Mouse (Mus musculus) hindbrain, embryonic 16.5 days (tissue): ENCODE data around the gene Foxs1. TPM values are rescaled to one million over a fixed set of nuclear protein-coding genes. Genes with fewer than 3 reads are reported as not detected.

Experiments used
- ATAC-seq: fragments of 200-750 bp; cut with Nextera tagmentation; 2 replicates; pipeline ENCODE4 v1.8.0; 2017; ENCODE audit warnings: moderate TSS enrichment, moderate library complexity
- H3K27ac ChIP-seq: fragments of 300-500 bp; sonication (generic); 2 replicates; pipeline ENCODE4 v1.5.1; 2014; ENCODE audit warnings: low read depth, mild to moderate bottlenecking, control low read depth, low read length, moderate library complexity
- H3K27me3 ChIP-seq: fragments of 300-500 bp; sonication (generic); replicated peaks from 2 replicates; pipeline ENCODE4 v1.6.1; 2014; ENCODE audit warnings: low read length; ENCODE audit not compliant: control insufficient read depth, insufficient read depth
- H3K36me3 ChIP-seq: fragments of 300-500 bp; sonication (generic); 2 replicates; pipeline ENCODE4 v1.6.1; 2014; ENCODE audit warnings: mild to moderate bottlenecking, low read length, moderate library complexity, mixed read lengths; ENCODE audit not compliant: control insufficient read depth, insufficient read depth
- H3K4me1 ChIP-seq: fragments of 300-500 bp; sonication (generic); 2 replicates; pipeline ENCODE4 v1.6.1; 2014; ENCODE audit warnings: low read depth, low read length; ENCODE audit not compliant: control insufficient read depth, insufficient read depth
- H3K4me2 ChIP-seq: fragments of 300-500 bp; sonication (generic); 2 replicates; pipeline ENCODE4 v1.6.1; 2014; ENCODE audit warnings: mild to moderate bottlenecking, low read length, control low read depth, moderate library complexity
- H3K4me3 ChIP-seq: fragments of 300-500 bp; sonication (generic); 2 replicates; pipeline ENCODE4 v1.5.1; 2014; ENCODE audit warnings: mild to moderate bottlenecking, low read length, control low read depth, moderate library complexity
- H3K9ac ChIP-seq: fragments of 300-500 bp; sonication (generic); 2 replicates; pipeline ENCODE4 v1.6.1; 2014; ENCODE audit warnings: low read depth, mild to moderate bottlenecking, control low read depth, low read length, moderate library complexity
- H3K9me3 ChIP-seq: fragments of 300-500 bp; sonication (generic); 2 replicates; pipeline ENCODE4 v1.6.1; 2014; ENCODE audit warnings: mild to moderate bottlenecking, low read length, moderate library complexity; ENCODE audit not compliant: control insufficient read depth
- WGBS: fragments of 180-500 bp; shearing (Covaris S2); extraction: QIAGEN DNeasy Blood & Tissue Kit; methylation state at CpG from one replicate; pipeline ENCODE4 v1.1.7; 2014; 5-methylcytosine and 5-hydroxymethylcytosine counted together
- polyA plus RNA-seq: library from polyadenylated mRNA; unstranded; fragments of >200 nt; fragmentation: Nextera tagmentation; extraction: Ambion mirVana; gene quantifications from 2 replicates; pipeline ENCODE4 v1.2.1, GENCODE M21; 2015

The Foxs1 gene
- polyA plus RNA-seq, 1 experiment from 2014 or later, result 4.2 TPM

DNA sequence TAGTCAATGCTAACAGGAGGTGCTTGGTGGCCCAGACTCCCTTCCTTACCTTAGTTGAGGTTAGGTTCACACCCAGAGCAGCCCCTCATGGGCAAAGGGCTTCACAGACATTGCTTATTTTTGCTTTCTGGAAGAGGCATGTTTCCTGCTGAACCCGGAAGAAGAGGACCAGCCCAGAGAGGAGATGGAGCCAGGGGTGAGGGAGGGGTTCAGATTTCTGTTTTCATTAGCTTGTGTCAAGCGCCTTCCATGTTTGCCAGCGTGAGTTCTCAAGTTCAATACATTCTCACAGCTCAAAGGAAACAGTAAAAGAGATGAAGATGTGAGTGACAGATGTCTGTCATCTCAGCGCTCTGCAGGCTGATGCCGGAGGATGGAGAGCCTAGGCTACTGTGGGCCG, 23.2 kb downstream of the Foxs1 start:
- Histone ChIP-seq H3K27me3 (peaks cover 21% of the 10 kb centered on the region), H3K4me2 (no peak overlapping the region), H3K27ac (no peak overlapping the region), H3K4me3 (no peak overlapping the region), H3K9me3 (no peaks in the 10 kb centered on the region), H3K9ac (no peak overlapping the region), H3K36me3 (no peaks in the 10 kb centered on the region), H3K4me1 (peaks cover 12% of the 10 kb centered on the region)
- no peak for ATAC-seq
- WGBS, result 86% methylated on average over 6 of the region's 6 CpGs

DNA sequence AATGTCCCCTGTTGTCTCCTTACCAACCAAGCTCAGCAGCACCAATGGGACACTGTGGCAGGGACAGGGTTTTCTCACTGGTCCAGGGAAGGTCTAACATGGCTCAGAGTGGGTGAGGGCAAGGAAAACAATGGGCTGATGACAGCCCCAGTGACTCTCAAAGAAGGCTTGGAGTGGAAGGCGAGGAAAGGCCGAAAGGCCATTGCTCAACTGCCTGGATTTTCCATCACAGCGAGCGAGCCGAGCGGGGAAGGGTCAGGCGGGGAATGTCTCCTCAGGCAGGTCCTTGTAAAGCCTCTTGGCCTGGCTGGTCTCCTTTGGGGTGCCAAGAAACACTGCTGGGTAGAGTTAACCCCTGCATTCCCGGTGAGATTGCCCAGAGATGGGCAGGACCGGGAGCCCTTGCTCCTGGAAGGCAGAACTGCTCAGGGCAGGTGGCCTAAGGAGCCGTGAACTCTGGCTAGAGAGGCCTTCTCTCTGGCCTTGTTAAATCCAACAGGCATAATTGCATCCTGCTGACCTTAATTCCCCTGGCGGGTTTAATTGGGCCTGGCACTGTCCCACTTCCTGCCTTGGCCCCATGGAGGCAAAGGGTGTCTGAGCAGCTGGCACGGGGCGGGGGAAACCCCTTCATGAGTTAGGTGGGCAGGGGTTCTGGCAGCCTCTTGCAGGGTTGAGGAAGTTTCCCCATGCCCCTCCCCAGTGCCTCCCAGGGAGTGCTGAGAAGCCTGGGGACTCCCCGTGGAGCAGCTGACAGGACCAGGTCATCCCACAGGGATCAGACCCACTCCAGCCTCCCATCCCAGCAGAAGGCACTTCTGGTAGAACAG, 25.7 kb downstream of the Foxs1 start:
- 48% methylated on average over 14 of the region's 14 CpGs for WGBS
- Histone ChIP-seq H3K9ac (no peak overlapping the region), H3K4me1 (peaks cover 5% of the 10 kb centered on the region; the same call in 1 of the 2 replicates), H3K36me3 (no peaks in the 10 kb centered on the region), H3K9me3 (no peaks in the 10 kb centered on the region), H3K4me3 (no peak overlapping the region), H3K27me3 (peaks cover 11% of the 10 kb centered on the region), H3K27ac (no peak overlapping the region), H3K4me2 (no peak overlapping the region)
- peak; percentile 37; the same call in 1 of the 2 replicates for ATAC-seq

DNA sequence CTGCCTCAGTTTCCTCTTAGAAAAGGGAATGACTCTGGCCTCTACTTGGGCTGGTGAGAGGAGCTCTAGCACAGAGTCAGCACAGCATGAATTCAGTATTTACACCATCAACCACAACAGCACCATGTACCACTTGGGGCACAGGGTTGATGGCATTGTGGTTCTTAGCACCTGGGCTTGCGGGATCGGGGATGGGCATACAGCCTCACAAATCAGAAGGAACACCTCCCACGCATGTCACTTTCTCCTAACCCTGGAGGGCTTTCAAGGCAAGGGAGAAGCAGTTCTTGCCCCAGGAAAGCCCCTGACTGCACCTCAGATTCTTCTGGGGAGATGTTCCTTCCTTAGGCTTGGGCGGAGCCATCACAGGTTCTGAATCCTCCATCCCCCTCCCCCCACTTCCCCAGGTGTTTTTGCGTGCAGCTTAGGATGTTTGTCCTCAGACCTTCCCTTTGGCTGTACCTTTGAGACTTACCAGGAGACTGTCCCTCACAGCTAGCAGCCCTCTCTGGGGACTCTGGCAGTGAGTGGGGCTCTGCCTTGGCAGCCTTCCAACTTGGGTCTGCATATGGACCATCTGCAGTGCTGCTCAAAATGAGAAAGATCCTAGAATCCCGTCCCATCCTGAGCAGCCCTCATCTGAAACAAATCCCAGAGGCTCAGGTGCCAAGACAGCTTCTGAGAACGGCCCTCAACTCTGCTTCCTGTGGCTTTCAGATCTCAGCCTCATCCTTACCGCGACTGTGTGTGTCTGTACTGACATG, 26.6 kb downstream of the Foxs1 start:
- H3K27me3 ChIP-seq, result peaks cover 6% of the 10 kb centered on the region
- H3K4me3 ChIP-seq, result no peak overlapping the region
- H3K4me2 ChIP-seq, result no peak overlapping the region
- H3K4me1 ChIP-seq, result peaks cover 5% of the 10 kb centered on the region; the same call in 1 of the 2 replicates
- no peak overlapping the region for H3K27ac ChIP-seq
- no peaks in the 10 kb centered on the region for H3K36me3 ChIP-seq
- H3K9ac ChIP-seq, result no peak overlapping the region
- no peak for ATAC-seq
- H3K9me3 ChIP-seq, result no peaks in the 10 kb centered on the region
- WGBS, result 62% methylated on average over 9 of the region's 9 CpGs

DNA sequence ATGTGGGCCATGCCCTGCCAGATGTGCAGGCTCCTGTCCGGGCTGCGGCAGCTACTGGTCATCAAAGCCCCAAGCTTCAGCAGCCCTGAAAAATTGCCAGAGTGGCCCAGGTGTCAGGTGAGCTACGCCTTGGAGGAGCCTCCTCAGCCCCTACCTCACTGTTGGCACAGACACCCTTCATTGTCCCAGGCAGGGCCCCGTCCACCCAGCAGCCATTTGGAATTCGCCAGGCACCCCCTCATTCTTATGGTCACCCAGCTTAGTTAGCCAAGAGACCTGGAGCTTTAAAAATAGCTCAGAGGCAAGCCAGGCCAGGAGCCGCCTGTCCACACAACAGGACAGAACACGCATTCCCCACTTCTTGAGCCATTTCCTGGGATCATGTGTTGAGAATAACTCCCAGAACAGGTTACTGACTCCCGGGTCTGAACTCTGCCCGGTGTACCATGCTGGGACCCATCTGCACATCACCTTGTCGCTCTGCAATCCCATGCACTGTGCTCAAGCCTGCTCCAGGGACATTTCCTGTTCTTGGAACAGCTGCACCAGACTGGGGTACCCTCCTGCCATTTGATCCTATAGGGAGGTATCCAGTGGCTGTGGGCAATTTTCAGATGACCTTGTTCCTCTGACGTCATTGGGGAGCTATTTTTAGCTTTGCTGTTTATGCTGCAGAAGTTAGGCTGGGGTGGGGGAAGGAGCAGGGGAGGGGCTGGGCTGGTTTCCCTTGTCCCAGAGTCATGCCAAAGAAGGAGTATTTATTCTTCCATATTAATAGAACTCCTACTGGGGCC, 27.8 kb downstream of the Foxs1 start:
- H3K4me3 ChIP-seq, result no peak overlapping the region
- WGBS, result 76% methylated on average over 11 of the region's 11 CpGs
- H3K27ac ChIP-seq, result no peak overlapping the region
- H3K4me2 ChIP-seq, result no peak overlapping the region
- H3K9me3 ChIP-seq, result no peaks in the 10 kb centered on the region
- no peaks in the 10 kb centered on the region for H3K36me3 ChIP-seq
- no peak overlapping the region for H3K9ac ChIP-seq
- no peaks in the 10 kb centered on the region for H3K27me3 ChIP-seq
- peaks cover 5% of the 10 kb centered on the region; the same call in 1 of the 2 replicates for H3K4me1 ChIP-seq
- no peak for ATAC-seq

DNA sequence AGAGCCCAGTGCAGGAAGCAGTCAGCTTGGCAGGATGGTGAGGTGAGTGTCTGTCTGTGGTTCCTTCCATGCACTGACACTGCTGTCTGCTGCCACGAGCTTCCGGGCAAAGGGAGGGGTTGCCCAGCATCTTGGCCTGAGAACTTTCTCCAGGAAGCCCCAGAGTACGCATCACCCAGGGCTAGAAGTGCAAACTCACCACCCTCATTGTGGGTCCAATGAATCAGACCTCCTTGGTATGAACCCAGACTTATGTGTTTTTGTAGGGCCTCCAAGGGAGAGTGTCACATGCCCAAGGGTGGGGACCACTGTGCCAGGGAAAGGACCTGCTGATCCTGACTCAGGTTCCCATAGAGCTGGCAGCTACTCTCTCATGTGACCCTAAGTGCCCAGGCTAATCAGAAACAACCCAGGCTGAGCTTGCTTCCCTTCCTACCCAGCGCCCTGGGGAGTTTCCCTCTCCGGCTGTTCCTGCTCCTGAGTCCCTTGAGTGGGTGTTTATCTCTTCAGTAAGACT, 28.8 kb downstream of the Foxs1 start:
- H3K4me2 ChIP-seq, result no peak overlapping the region
- ATAC-seq, result no peak
- H3K9me3 ChIP-seq, result no peaks in the 10 kb centered on the region
- H3K36me3 ChIP-seq, result no peaks in the 10 kb centered on the region
- H3K27me3 ChIP-seq, result no peaks in the 10 kb centered on the region
- H3K4me3 ChIP-seq, result no peak overlapping the region
- H3K9ac ChIP-seq, result no peak overlapping the region
- WGBS, result 74% methylated on average over 5 of the region's 5 CpGs
- H3K27ac ChIP-seq, result no peak overlapping the region
- peaks cover 5% of the 10 kb centered on the region; the same call in 1 of the 2 replicates for H3K4me1 ChIP-seq

DNA sequence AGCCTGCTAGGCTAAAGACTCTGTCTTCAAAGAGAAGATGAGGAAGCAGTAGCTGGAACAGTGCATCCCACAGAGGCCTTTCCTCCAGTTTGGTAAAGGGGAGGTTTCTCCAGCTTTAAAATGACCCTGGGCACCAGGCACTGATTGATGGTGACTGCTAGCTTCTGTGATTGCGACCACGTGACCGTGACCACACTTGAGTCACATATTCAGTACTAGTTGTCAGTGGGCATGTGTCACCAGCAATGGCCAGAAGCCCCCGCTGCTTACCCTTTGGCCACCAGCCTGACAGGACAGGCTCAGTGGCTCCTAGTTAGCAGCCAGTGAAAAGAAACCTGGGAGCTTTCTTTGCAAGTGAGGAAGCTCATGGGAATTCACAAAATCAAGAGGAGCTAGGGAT, 29.4 kb downstream of the Foxs1 start:
- Histone ChIP-seq H3K27ac (no peak overlapping the region), H3K4me3 (no peak overlapping the region), H3K36me3 (no peaks in the 10 kb centered on the region), H3K9me3 (no peaks in the 10 kb centered on the region), H3K9ac (no peak overlapping the region), H3K27me3 (no peaks in the 10 kb centered on the region), H3K4me1 (peaks cover 5% of the 10 kb centered on the region; the same call in 1 of the 2 replicates), H3K4me2 (no peak overlapping the region)
- ATAC-seq, result no peak
- WGBS, result 74% methylated on average over 4 of the region's 4 CpGs

DNA sequence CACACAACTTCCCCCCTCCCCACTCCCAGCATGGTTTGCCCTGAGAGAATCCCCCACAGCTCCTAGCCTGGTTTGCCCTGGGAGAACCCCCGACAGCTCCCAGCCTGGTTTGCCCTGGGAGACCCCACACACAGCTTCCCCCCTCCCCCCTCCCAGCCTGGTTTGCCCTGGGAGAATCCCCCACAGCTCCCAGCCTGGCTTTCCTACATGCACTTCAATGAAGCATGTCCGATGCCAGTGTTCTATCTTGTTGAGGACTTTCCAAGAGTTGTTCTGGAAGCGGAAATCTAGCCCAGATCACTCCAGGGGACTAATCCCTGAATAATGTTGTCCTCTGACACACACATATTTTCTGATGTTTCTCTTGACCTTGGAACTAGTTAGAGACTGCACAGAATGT, 30.4 kb downstream of the Foxs1 start:
- Histone ChIP-seq H3K4me2 (no peak overlapping the region), H3K27me3 (no peaks in the 10 kb centered on the region), H3K4me3 (no peak overlapping the region), H3K4me1 (peaks cover 5% of the 10 kb centered on the region; the same call in 1 of the 2 replicates), H3K36me3 (no peaks in the 10 kb centered on the region), H3K9me3 (no peaks in the 10 kb centered on the region), H3K27ac (no peak overlapping the region), H3K9ac (no peak overlapping the region)
- ATAC-seq, result no peak
- 28% methylated on average over 3 of the region's 3 CpGs for WGBS

DNA sequence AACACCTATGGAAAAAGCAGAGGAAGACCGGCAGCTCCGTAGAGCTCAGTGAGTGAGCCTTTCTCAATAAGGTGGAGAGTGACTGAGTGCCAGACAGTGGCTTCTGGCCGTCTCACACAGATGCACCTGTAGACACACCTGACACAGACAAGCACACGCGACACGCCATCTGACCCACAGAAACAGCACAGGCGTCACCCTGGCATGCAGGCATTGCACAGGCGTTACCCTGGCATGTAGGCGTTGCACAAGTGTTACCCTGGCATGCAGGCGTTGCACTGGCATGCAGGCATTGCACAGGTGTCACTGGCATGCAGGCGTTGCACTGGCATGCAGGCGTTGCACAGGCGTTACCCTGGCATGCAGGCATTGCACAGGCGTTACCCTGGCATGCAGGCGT, 31.7 kb downstream of the Foxs1 start:
- ATAC-seq, result no peak
- H3K9ac ChIP-seq, result no peak overlapping the region
- no peaks in the 10 kb centered on the region for H3K36me3 ChIP-seq
- H3K4me3 ChIP-seq, result no peak overlapping the region
- no peak overlapping the region for H3K27ac ChIP-seq
- H3K4me1 ChIP-seq, result no peaks in the 10 kb centered on the region; the same call in 1 of the 2 replicates
- 94% methylated on average over 15 of the region's 15 CpGs for WGBS
- no peaks in the 10 kb centered on the region for H3K9me3 ChIP-seq
- no peaks in the 10 kb centered on the region for H3K27me3 ChIP-seq
- H3K4me2 ChIP-seq, result no peak overlapping the region
